Mouse (Mus musculus): ENCODE data around the gene Pex11b. TPM values are rescaled to one million over a fixed set of nuclear protein-coding genes. Genes with fewer than 3 reads are reported as not detected.
A peak's percentile ranks its signal among the peaks of the same experiment; 100 is the strongest.
"Not testable (repeated sequence)": the region's sequence is repeated elsewhere in the genome, so short reads cannot be mapped to it uniquely, and the experiment has no call there.

Gene Pex11b
- 10 to 100 TPM; 56.4 to 70.5 TPM for polyA plus RNA-seq (2017; shearing (Covaris generic))

DNA sequence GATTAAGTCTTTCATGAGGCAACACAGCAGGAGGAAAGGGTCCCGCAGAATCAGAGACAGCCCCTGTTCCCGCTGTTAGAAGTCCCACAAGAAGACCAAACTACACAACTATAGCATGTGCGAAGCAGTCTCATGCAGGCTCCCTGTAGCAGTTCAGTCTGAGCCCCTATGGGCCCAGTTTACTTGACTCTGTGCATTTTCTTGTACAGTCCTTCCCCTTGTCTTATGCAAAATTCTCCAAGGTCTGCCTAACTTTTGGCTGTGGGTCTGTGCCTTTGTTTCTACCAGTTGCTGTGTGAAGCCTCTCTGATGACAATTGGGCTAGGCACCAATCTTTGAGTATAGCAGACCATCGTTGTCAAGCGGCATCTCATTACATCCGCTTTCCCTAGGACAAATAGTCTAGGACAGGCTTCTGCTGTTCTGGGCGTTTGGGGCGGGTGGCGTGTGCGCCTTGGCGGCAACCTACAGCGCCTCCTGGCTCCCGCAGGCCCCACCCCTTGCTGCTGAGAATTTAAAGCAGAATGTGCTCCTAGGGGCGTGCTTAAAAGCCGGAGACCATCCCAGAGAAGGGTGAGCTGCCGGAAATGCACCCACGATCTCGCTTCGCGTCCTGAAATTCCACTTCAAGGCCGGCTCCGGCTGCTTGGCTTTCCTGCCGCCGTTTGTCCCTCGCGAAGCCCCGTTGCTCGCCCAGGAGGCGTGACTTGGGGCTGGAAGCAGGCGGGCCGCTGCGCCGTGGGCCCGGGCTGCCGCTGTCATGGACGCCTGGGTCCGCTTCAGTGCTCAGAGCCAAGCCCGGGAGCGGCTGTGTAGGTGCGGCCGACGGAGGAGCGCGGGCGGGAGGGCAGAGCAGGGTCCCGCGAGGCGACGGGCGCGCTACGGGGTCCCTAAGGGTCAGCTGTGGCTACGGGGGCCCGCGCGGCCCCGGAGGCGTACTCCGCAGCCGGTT lies at the start of gene Pex11b, which contains the start of gene Gm42957:
Gene Pex11b (plus strand): TSS at position 449 of the 952 bp plus-strand sequence.
Gene Gm42957 (plus strand): TSS at position 547 of the 952 bp plus-strand sequence.
- ATAC-seq, result peak; percentile 87

GRCm38 (mm10) chr3:96590657-96591056 lies 44.5 kb upstream of the Pex11b start:
- ATAC-seq, result no peak

GRCm38 (mm10) chr3:96593374-96593773 lies 41.8 kb upstream of the Pex11b start:
- ATAC-seq, result peak; percentile 18

DNA sequence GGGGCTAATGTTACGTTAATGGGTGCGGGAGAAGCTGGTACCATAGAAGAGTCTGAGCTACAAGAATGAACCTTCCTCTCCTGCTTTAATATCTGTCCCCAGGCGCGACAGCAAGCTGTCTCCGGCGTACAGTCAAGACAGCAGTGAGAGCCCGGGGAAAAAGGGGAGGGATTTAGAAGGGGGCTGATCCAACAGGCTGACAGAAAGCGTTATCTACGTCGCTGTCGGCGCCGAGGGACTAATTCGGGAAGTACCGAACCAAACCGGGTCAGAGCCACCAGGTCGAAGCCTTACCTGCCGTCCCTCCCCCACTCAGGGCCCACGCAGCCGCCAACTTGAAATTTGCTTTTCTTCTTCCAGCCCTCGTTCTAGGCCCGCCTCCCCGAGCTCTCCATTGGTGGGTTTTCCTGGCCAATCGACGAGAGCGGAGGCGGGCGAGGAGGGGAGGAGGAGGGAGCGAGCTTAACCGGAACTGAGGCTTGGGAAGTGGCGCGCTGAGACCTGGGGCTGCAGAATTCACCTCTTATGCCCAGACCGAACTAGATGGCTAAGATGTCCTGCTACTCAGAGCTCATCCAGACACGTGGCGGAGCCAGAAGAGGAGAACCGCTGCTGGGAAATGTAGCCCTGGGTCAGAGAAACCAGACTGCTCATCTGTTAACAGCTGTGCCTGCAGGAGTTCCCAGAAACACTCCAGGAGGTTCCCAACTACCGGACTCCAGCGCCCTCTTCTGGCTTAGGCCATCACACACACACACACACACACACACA lies 41.2 kb upstream of the Pex11b start, which contains the start of gene Polr3gl:
Gene Polr3gl (minus strand): TSS at position 392 of the 771 bp plus-strand sequence.
- peak; percentile 91 for ATAC-seq

- ATAC-seq, result no peak
Measured at GRCm38 (mm10) chr3:96594851-96595250, 40.3 kb upstream of the Pex11b start.

- no peak for ATAC-seq
Measured at GRCm38 (mm10) chr3:96595661-96596060, 39.5 kb upstream of the Pex11b start.

- no peak for ATAC-seq
Measured at GRCm38 (mm10) chr3:96596228-96596707, 38.9 kb upstream of the Pex11b start, which contains the start of gene Ankrd34a. Gene Ankrd34a, plus strand, starts transcription at chr3:96596636.

DNA sequence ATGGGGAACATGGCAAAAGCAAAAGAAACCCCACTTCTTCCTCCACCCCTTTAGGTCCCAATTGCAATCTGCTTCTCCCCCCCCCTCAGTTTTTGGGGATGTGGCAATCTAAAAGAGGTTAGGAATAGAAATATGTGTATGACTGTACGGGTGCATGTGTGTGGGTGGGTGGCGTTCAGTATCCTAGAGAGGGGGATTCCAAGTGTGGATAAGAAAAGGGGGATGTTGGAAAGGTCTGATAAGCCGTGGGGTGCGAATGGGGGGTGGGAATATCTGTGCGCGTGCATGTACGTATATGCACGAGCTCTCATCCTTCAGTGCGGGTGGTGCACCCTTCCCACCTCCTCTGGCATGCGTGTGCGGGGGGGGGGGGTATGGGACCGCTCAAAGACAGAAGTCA lies 38.3 kb upstream of the Pex11b start:
- no peak for ATAC-seq

GRCm38 (mm10) chr3:96597435-96597891 lies 37.7 kb upstream of the Pex11b start:
- ATAC-seq, result no peak

DNA sequence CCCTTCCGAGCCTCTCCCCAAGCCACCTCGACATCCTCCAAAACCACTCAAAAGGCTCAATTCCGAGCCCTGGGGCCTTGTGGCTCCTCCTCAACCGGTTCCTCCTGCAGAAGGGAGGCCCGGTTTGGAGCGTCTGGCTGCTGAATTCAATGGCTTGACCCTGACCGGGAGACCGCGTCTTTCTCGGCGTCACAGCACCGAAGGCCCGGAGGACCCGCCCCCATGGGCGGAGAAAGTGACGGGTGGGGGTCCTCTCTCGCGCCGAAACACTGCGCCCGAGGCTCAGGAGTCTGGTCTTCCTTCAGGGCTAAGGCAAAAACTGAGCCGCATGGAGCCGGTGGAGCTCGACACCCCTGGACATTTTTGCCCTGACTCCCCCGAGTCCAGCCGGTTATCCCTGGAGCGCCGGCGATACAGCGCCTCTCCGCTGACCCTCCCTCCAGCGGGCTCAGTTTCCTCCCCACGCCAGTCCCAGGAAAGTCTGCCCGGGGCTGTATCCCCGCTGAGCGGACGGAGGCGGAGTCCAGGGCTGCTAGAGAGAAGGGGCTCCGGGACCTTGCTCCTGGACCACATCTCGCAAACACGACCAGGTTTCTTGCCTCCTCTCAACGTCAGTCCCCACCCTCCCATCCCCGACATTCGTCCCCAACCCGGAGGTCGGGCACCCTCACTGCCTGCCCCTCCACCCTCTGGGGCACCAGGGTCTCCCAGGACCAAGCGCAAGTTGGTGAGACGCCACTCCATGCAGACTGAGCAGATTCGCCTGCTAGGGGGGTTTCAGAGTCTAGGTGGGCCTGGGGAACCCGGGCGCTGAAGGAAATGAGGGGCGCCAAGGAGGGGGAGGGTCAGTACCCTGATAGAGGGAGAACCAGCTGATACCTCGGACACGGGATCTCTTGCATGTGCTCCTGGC lies 36.8 kb upstream of the Pex11b start:
- no peak for ATAC-seq

- no peak for ATAC-seq
Measured at GRCm38 (mm10) chr3:96599069-96599393, 36.1 kb upstream of the Pex11b start.

GRCm38 (mm10) chr3:96599411-96599810 lies 35.8 kb upstream of the Pex11b start:
- no peak for ATAC-seq

- ATAC-seq, result peak; percentile 96
Measured at GRCm38 (mm10) chr3:96600639-96601250, 34.4 kb upstream of the Pex11b start, which contains the start of gene Lix1l. Gene Lix1l, plus strand, starts transcription at chr3:96601149.

DNA sequence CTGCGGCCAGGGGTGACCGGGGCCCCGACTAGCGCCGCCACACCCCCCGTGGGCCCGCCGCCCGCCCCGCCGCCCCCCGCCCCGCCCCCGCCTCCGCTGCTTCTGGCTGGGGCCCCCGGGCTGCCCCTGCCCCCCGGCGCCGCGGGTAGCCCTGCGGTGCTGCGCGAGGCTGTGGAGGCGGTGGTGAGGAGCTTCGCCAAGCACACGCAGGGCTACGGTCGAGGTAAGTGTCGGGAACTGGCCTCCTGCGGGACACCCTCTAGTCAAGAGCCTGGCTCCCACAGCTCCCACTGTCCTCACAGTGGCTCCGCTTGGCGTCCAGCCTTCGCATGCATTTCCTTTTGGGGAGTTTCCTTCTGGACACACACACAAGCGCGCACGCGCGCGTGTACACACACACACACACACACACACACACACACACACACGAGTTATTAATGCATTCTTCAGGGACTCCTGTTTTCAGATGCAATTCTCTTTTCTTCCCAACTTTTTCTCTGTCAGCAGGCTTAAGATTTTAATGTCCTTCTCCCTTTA lies 33.9 kb upstream of the Pex11b start:
- ATAC-seq, result no peak

GRCm38 (mm10) chr3:96601941-96602703 lies 33.1 kb upstream of the Pex11b start:
- ATAC-seq, result no peak

DNA sequence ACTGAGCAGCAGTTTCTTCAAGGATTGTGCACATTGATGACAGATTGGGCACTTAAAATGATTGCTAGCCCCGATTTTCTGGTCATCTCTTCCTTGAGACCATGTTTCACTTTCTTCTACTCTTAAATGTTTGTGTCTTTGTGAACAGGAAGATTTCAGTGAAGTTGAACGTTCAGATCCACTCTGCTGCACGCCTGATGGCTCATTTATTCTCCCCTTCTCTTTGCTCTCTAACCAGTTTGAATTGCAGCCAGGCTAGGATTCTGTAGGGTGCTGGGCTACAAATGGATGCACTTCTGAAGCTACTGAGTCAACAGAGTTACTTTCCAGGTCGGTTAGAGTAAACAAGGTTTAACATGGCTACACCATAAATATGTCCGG lies 32.5 kb upstream of the Pex11b start:
- no peak for ATAC-seq

- no peak for ATAC-seq
Measured at GRCm38 (mm10) chr3:96603311-96603710, 31.9 kb upstream of the Pex11b start.

DNA sequence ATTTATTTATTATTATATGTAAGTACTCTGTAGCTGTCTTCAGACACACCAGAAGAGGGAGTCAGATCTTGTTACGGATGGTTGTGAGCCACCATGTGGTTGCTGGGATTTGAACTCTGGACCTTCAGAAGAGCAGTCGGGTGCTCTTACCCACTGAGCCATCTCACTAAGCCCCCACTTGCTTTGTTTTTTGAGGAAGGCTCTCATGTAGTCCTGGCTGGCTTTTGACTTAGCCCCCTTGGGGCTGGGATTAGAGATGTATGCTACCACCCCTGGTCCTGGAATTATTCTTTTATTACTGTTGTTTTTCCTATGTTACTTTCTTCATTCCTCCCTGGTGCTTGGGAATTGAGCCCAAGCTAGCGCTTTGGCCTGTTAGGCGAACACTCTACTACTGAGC lies 29.2 kb upstream of the Pex11b start:
- ATAC-seq, result not testable (repeated sequence)

GRCm38 (mm10) chr3:96606618-96607017 lies 28.6 kb upstream of the Pex11b start:
- no peak for ATAC-seq

DNA sequence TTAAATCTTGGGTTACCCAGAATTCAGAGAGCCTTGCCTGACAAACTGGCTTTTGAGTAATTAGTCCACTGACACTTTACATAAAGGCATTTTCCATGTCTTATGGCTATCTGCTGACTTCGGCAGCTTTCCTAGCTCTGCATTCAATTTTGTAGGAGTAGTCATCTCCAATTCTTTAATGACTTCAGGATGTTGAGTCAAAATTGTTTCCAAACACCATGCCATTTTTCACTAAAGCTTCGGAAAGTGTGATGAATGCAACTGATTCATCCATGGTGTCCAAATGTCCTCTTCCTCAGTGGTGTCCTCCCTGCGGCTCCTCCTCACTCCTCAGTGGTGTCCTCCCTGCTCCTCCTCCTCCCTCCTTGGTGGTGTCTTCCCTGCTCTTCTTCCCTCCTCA lies 17.2 kb upstream of the Pex11b start:
- no peak for ATAC-seq

Measured in CD4-positive, CD25-positive, alpha-beta regulatory T cell, adult 4 months (primary cell).